Mouse (Mus musculus) heart, embryonic 14.5 days (tissue): ENCODE measurements around the gene Crat. TPM values are rescaled to one million over a fixed set of nuclear protein-coding genes. Genes with fewer than 3 reads are reported as not detected.

Experiments used
- ATAC-seq: fragments of 200-750 bp; cut with Nextera tagmentation; 2 replicates; pipeline ENCODE4 v1.8.0; 2017; ENCODE audit warnings: low read depth, moderate TSS enrichment; ENCODE audit not compliant: insufficient number of reproducible peaks, insufficient read depth, low FRiP score
- H3K27ac ChIP-seq, 2 experiments: fragments of 200-500 bp in 1 of 2; fragments of 300-500 bp in 1 of 2; sonication (generic) in 1 of 2; replicated peaks in 1 of 2; 2 replicates each; pipeline ENCODE4 v1.5.1; 2012 to 2014; ENCODE audit warnings: low read depth in 2 of 2, low read length in 2 of 2, control low read depth in 1 of 2, mild to moderate bottlenecking in 1 of 2, mixed read lengths in 1 of 2; ENCODE audit not compliant: control insufficient read depth in 1 of 2, insufficient read depth in 1 of 2
- H3K27me3 ChIP-seq: fragments of 300-500 bp; sonication (generic); 2 replicates; pipeline ENCODE4 v1.6.1; 2014; ENCODE audit warnings: mild to moderate bottlenecking, low read length, control low read depth; ENCODE audit not compliant: control insufficient read depth, insufficient read depth
- H3K36me3 ChIP-seq: fragments of 300-500 bp; sonication (generic); 2 replicates; pipeline ENCODE4 v1.6.1; 2014; ENCODE audit warnings: mild to moderate bottlenecking, control low read depth, low read length, mixed read lengths; ENCODE audit not compliant: control insufficient read depth, insufficient read depth
- H3K4me1 ChIP-seq, 2 experiments: fragments of 200-500 bp in 1 of 2; fragments of 300-500 bp in 1 of 2; sonication (generic) in 1 of 2; 2 replicates each; pipeline ENCODE4 v1.6.1; 2012 to 2014; ENCODE audit warnings: low read length in 2 of 2, control low read depth in 1 of 2, mixed read lengths in 1 of 2; ENCODE audit not compliant: control insufficient read depth in 2 of 2, insufficient read depth in 2 of 2
- H3K4me2 ChIP-seq: fragments of 300-500 bp; sonication (generic); 2 replicates; pipeline ENCODE4 v1.6.1; 2014; ENCODE audit warnings: mild to moderate bottlenecking, low read length
- H3K4me3 ChIP-seq, 2 experiments: fragments of 200-500 bp in 1 of 2; fragments of 300-500 bp in 1 of 2; sonication (generic) in 1 of 2; 2 replicates each; pipeline ENCODE4 v1.5.1; 2012 to 2014; ENCODE audit warnings: low read length in 2 of 2, mild to moderate bottlenecking in 2 of 2, control low read depth in 1 of 2, low read depth in 1 of 2, moderate library complexity in 1 of 2; ENCODE audit not compliant: control insufficient read depth in 1 of 2, insufficient read depth in 1 of 2
- H3K9ac ChIP-seq: fragments of 300-500 bp; sonication (generic); 2 replicates; pipeline ENCODE4 v1.6.1; 2014; ENCODE audit warnings: mild to moderate bottlenecking, low read length
- H3K9me3 ChIP-seq: fragments of 300-500 bp; sonication (generic); 2 replicates; pipeline ENCODE4 v1.6.1; 2016; ENCODE audit warnings: low read length, control low read depth; ENCODE audit not compliant: control insufficient read depth
- WGBS: fragments of 180-500 bp; shearing (Covaris S2); extraction: QIAGEN DNeasy Blood & Tissue Kit; methylation state at CpG from one replicate; pipeline ENCODE4 v1.1.7; 2014; 5-methylcytosine and 5-hydroxymethylcytosine counted together
- polyA plus RNA-seq: library from polyadenylated mRNA; unstranded; fragments of >200 nt; fragmentation: Nextera tagmentation; extraction: Ambion mirVana; gene quantifications from 2 replicates; pipeline ENCODE4 v1.2.1, GENCODE M21; 2014

The Crat gene
- polyA plus RNA-seq, 1 experiment from 2014 or later = 127 TPM

GRCm38 (mm10) chr2:30444450-30444849 lies 28.8 kb upstream of the Crat start:
- no peaks in the 10 kb centered on the region for H3K27me3 ChIP-seq
- peak overlapping the region; percentile 34 to 98; a peak in 3 of 4 replicates for H3K27ac ChIP-seq
- no peak overlapping the region for H3K4me3 ChIP-seq
- no peak overlapping the region for H3K4me2 ChIP-seq
- H3K4me1 ChIP-seq = peaks cover 62 to 73% of the 10 kb centered on the region in 2 experiments
- H3K9ac ChIP-seq = peak overlapping the region; percentile 86; the same call in 1 of the 2 replicates
- no peak for ATAC-seq
- peaks cover 73% of the 10 kb centered on the region for H3K36me3 ChIP-seq
- no peaks in the 10 kb centered on the region for H3K9me3 ChIP-seq

GRCm38 (mm10) chr2:30444006-30444405 lies 28.4 kb upstream of the Crat start:
- no peak overlapping the region for H3K4me2 ChIP-seq
- no peak overlapping the region for H3K4me3 ChIP-seq
- peaks cover 62 to 76% of the 10 kb centered on the region in 2 experiments for H3K4me1 ChIP-seq
- H3K36me3 ChIP-seq = peaks cover 73% of the 10 kb centered on the region
- no peaks in the 10 kb centered on the region for H3K9me3 ChIP-seq
- H3K9ac ChIP-seq = peak overlapping the region; percentile 86; the same call in 1 of the 2 replicates
- peak overlapping the region; percentile 68 to 98 for H3K27ac ChIP-seq
- no peak for ATAC-seq
- WGBS = 46% methylated on average over 5 of the region's 5 CpGs
- H3K27me3 ChIP-seq = no peaks in the 10 kb centered on the region

DNA sequence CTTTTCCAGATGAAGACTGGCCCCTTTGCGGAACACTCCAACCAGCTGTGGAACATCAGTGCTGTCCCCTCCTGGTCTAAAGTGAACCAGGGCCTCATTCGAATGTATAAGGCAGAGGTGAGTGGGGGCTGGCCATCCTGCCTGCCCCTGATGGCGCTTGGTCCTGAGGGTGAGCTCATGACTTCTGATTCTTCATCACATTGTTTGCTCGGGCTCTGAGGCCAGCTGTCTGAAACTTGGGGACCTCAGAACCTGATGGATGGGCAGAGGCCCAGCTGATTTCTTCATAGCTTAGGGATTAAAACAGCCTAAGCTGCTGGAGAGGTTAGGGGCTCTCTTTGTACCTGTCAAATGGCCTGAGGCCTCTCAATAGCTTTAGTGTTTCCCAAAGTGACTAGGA lies 27.7 kb upstream of the Crat start:
- Histone ChIP-seq H3K27me3 (no peaks in the 10 kb centered on the region), H3K9ac (peak overlapping the region; percentile 86), H3K36me3 (peaks cover 73% of the 10 kb centered on the region), H3K4me3 (peak overlapping the region; percentile 39 to 41; a peak in 2 of 4 replicates), H3K27ac (peak overlapping the region; percentile 98 to 99), H3K9me3 (no peaks in the 10 kb centered on the region), H3K4me2 (peak overlapping the region; percentile 87), H3K4me1 (peaks cover 62 to 76% of the 10 kb centered on the region in 2 experiments)
- no peak for ATAC-seq
- WGBS = 39% methylated on average over 4 of the region's 4 CpGs

- H3K9ac ChIP-seq = peak overlapping the region; percentile 86
- no peak for ATAC-seq
- no peaks in the 10 kb centered on the region for H3K27me3 ChIP-seq
- peak overlapping the region; percentile 39 to 41 for H3K4me3 ChIP-seq
- peak overlapping the region; percentile 98 to 99 for H3K27ac ChIP-seq
- peaks cover 62 to 76% of the 10 kb centered on the region in 2 experiments for H3K4me1 ChIP-seq
- H3K4me2 ChIP-seq = peak overlapping the region; percentile 87
- peaks cover 73% of the 10 kb centered on the region for H3K36me3 ChIP-seq
- no peaks in the 10 kb centered on the region for H3K9me3 ChIP-seq
- 24% methylated on average over 5 of the region's 5 CpGs for WGBS
These were observed 26.9 kb upstream of the Crat start for GRCm38 (mm10) chr2:30442498-30442890.

GRCm38 (mm10) chr2:30441518-30442497 lies 26.2 kb upstream of the Crat start:
- Histone ChIP-seq H3K4me3 (peak overlapping the region; percentile 39 to 41), H3K36me3 (peaks cover 73% of the 10 kb centered on the region), H3K4me2 (peak overlapping the region; percentile 87), H3K9ac (peak overlapping the region; percentile 86), H3K9me3 (no peaks in the 10 kb centered on the region), H3K27me3 (no peaks in the 10 kb centered on the region), H3K27ac (peak overlapping the region; percentile 98 to 99), H3K4me1 (peaks cover 60 to 72% of the 10 kb centered on the region in 2 experiments)
- peak; percentile 68 for ATAC-seq
- WGBS = 2% methylated on average over 15 of the region's 15 CpGs

DNA sequence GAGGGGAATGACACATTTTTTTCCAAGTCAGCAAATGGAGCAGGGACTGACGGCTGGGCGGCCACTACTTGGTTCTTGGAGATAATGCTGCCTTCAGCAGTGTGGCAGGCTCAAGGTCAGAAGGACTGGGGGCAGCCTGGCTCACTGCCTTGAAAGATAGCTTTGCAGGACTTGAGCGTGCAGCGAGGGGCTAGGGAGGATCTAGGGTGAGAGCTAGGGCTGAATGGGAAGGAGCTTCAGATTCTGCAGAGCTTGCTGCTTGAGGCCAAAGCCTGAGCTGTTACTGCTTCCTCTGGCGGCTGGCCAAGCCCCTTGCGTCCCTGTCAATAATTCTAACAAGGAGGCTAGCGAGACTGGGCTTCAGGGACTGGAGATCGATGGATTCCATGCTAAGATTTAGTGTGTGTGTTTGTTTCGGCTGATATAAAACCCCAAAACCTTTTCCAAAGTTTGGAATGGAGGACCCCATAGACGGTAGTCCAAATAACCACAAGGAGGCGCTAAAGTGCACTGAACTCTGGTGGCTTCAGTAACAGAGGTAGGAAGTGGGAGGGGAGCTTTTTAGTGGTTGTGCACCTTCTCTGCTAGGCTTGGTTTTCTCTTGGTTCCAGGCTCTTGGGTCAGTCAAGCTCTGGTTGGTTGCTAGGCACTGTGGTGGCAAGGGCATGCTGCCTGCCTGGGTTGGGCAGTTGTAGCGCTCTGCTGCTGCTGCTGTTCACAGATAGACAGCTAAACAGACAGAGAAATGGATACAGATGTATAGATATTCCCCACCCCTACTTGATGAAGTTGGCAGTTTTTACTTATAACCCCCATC lies 25.3 kb upstream of the Crat start:
- H3K27ac ChIP-seq = peak overlapping the region; percentile 98 to 99
- peaks cover 56 to 63% of the 10 kb centered on the region in 2 experiments for H3K4me1 ChIP-seq
- ATAC-seq = peak; percentile 40; the same call in 1 of the 2 replicates
- H3K4me2 ChIP-seq = peak overlapping the region; percentile 87
- H3K4me3 ChIP-seq = peak overlapping the region; percentile 15 to 24; a peak in 3 of 4 replicates
- H3K36me3 ChIP-seq = peaks cover 66% of the 10 kb centered on the region
- H3K27me3 ChIP-seq = no peaks in the 10 kb centered on the region
- 4% methylated on average over 12 of the region's 12 CpGs for WGBS
- no peaks in the 10 kb centered on the region for H3K9me3 ChIP-seq
- peak overlapping the region; percentile 86 for H3K9ac ChIP-seq

- Histone ChIP-seq H3K27me3 (no peaks in the 10 kb centered on the region), H3K4me1 (peaks cover 50 to 56% of the 10 kb centered on the region in 2 experiments), H3K4me3 (no peak overlapping the region), H3K9me3 (no peaks in the 10 kb centered on the region), H3K4me2 (peak overlapping the region; percentile 87), H3K36me3 (peaks cover 63% of the 10 kb centered on the region), H3K27ac (peak overlapping the region; percentile 98 to 99), H3K9ac (peak overlapping the region; percentile 86)
- WGBS = 6% methylated on average over 3 of the region's 3 CpGs
- ATAC-seq = no peak
These were observed 24.6 kb upstream of the Crat start for GRCm38 (mm10) chr2:30440211-30440700.
